Mouse (Mus musculus): ENCODE results near the gene Slc2a3.

- TF ChIP-seq POLR2A (IDR thresholded peaks at IDR 0.05; ENCODE audit: low read depth, low read length) (no peak), CTCF (IDR thresholded peaks at IDR 0.05; ENCODE audit: extremely low read depth, insufficient read length, insufficient replicate concordance, low read depth, low read length) (no peak)
Measured at GRCm38 (mm10) chr6:122795254-122795935, 6.0 kb downstream of the Slc2a3 start.

All from small intestine, adult 2 months (tissue).